Mouse (Mus musculus) E14TG2a.4 (cell line): ENCODE measurements at regions not wholly inside any gene's neighbourhood (a gene's known extent, or its start where the extent isn't known, plus 50 kb on each side); places are given as distances from the start of the nearest gene placed in this dataset.
"Not testable (repeated sequence)": the region's sequence is repeated elsewhere in the genome, so short reads cannot be mapped to it uniquely, and the experiment has no call there.

Experiments
- H3K27me3 ChIP-seq: 2 replicates; pipeline ENCODE4 v1.6.1; 2014; ENCODE audit warnings: low read length, control low read depth; ENCODE audit not compliant: insufficient read depth
- H3K36me3 ChIP-seq: 2 replicates; pipeline ENCODE4 v1.6.1; 2014; ENCODE audit warnings: low read length, control low read depth; ENCODE audit not compliant: insufficient read depth
- H3K4me1 ChIP-seq: replicated peaks from 2 replicates; pipeline ENCODE4 v1.6.1; 2014; ENCODE audit warnings: low read depth, low read length, control low read depth
- H3K4me3 ChIP-seq: replicated peaks from 2 replicates; pipeline ENCODE4 v1.5.1; 2014; ENCODE audit warnings: mild to moderate bottlenecking, low read length
- H3K9me3 ChIP-seq: 2 replicates; pipeline ENCODE4 v1.6.1; 2014; ENCODE audit warnings: low read length, control low read depth
- CTCF ChIP-seq: conservative IDR thresholded peaks from 2 replicates; pipeline ENCODE4 v1.5.1; 2014; ENCODE audit warnings: low read length
- NANOG ChIP-seq: IDR thresholded peaks from 2 replicates; pipeline ENCODE4 v1.6.1; 2014; ENCODE audit warnings: borderline replicate concordance, low read length, mixed read lengths
- POU5F1 ChIP-seq: IDR thresholded peaks from 2 replicates; pipeline ENCODE4 v1.6.1; 2014; ENCODE audit warnings: low read length, borderline replicate concordance

DNA sequence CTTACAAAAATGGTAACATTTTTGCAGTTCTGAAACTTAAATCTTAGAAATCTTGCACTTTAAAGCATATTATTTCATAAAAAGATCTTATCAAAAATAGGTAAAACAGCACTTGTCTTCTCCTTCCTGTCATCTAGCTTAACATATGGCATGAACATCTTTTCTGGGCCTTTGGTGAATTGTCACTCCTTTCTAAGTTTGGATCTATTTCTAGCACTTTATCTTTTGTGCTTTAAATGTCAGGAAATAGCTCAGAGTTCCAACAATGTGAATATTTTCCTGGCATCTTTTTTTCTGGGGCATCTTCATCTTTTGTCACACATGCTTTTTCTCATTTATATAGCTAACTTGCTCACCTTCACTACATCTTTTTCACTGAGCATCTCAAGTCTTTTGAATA lies 527.4 kb upstream of the Gm5150 start:
- H3K4me1 ChIP-seq, result no peaks in the 10 kb centered on the region
- H3K4me3 ChIP-seq, result no peak overlapping the region
- H3K36me3 ChIP-seq, result no peaks in the 10 kb centered on the region
- no peaks in the 10 kb centered on the region for H3K9me3 ChIP-seq
- no peak for TF ChIP-seq POU5F1
- TF ChIP-seq NANOG, result no peak
- no peak for TF ChIP-seq CTCF
- no peaks in the 10 kb centered on the region for H3K27me3 ChIP-seq

DNA sequence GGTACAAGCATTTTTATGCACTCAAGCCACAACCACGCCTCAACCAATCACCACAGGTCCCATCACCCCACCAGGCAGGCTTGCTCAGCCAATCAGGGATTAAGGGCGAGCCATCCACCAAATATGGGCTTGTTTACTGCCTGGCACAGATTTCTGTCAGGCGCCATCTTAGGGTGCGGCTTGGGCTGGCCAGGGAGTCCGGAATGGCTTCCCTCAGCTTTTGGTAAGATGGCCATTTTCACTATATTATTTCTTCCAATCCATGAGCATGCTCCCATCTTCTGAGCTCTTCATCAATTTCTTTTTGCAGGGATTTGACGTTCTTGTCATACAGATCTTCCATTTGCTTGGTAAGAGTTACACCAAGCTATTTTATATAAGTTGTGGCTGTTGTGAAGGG lies 521.3 kb upstream of the Gm5150 start:
- H3K4me1 ChIP-seq, H3K36me3 ChIP-seq, H3K4me3 ChIP-seq, H3K27me3 ChIP-seq, H3K9me3 ChIP-seq: not testable (repeated sequence)

DNA sequence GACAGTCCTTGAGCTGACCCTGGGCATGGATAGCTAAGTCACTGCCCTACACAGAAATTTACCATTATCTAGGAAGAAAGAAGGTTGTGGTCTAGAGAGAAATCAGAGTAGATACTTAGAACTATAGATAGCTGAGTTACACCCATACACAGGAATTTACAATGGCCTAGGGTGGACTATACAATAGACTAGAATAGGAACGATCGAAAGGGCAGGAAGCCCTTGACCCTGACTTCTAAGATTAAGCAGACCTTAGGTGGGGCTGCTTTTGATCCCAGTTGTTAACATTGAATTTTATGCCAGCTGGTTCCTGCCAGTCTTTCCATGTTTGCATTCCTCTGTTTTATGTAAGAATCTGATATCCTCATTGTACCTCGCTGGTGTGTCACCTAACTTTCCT lies 482.2 kb upstream of the Gm5150 start:
- peaks cover 20% of the 10 kb centered on the region for H3K4me1 ChIP-seq
- not testable (repeated sequence) for H3K36me3 ChIP-seq, H3K27me3 ChIP-seq, H3K9me3 ChIP-seq, H3K4me3 ChIP-seq
- TF ChIP-seq NANOG, result peak; percentile 51; the same call in 1 of the 2 replicates

DNA sequence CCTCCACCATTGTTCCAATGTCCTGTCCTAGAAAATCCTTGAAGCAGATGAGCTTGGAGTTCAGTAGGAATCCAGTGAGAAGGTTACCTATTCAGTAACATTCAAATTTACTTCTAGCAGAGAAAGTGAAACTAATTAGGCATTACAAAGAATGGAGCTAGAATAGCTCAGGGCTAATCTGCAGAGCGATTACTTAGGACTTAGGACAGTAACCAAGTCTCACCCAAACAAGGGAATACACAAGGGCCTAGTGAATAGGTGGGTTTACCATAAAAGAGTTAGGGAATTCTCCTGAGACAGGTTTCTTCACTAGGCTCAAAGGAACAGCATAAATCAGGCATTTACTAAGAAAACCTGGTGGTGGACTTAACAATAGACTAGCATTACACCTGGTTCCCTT lies 476.5 kb upstream of the Gm5150 start:
- H3K27me3 ChIP-seq, result no peaks in the 10 kb centered on the region
- no peaks in the 10 kb centered on the region for H3K36me3 ChIP-seq
- H3K9me3 ChIP-seq, result no peaks in the 10 kb centered on the region
- no peak overlapping the region for H3K4me3 ChIP-seq
- TF ChIP-seq CTCF (no peak), POU5F1 (no peak), NANOG (peak; percentile 82)
- peaks cover 21% of the 10 kb centered on the region for H3K4me1 ChIP-seq

DNA sequence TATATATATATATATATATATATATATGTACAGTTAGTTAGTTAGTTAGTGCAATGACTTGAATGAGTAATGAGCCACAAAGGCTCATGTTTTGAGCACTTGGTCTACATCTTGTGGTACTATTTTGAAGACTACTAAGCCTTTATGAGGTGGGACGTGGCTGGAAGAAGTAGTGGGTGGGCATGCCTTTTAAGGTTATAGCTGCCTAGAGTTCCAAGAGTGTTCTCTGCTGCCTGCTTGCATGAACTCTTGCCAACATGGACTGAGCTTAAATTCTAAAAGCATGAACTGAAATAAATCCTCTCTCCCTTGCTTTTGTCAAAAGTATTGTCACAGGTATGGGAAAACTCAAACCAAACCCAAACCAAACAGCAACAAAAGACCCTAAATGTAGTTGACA lies 465.1 kb upstream of the Gm5150 start:
- Histone ChIP-seq H3K36me3 (no peaks in the 10 kb centered on the region), H3K27me3 (no peaks in the 10 kb centered on the region)
- no peak for TF ChIP-seq POU5F1
- no peak for TF ChIP-seq CTCF
- TF ChIP-seq NANOG, result no peak

DNA sequence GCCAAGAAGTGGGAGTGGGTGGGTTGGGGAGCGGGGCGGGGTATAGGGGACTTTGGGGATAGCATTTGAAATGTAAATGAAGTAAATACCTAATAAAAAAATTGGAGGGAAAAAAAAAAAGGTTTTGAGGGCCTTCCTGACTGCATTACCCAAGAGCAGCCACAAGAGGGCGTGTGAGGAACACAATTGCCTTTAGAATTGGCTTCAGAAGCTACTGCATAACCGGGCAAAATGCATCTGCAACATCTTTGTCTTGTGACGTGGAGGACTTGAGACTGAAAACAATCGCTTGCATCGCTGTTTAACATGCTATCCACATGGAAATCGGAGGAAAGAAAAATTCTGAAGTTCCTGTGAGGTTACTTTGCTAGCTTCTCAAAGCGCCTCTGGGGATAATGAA lies 460.2 kb upstream of the Gm5150 start:
- TF ChIP-seq CTCF, result peak; percentile 75
- no peak for TF ChIP-seq NANOG
- H3K9me3 ChIP-seq, result peaks cover 17% of the 10 kb centered on the region
- no peaks in the 10 kb centered on the region for H3K36me3 ChIP-seq
- no peaks in the 10 kb centered on the region for H3K4me1 ChIP-seq
- H3K27me3 ChIP-seq, result no peaks in the 10 kb centered on the region
- no peak overlapping the region for H3K4me3 ChIP-seq

More for the DNA sequence above, 465.1 kb upstream of the Gm5150 start:
- H3K4me1 ChIP-seq, result no peaks in the 10 kb centered on the region
- H3K9me3 ChIP-seq, result peaks cover 10% of the 10 kb centered on the region; the same call in 1 of the 2 replicates
- no peak overlapping the region for H3K4me3 ChIP-seq

DNA sequence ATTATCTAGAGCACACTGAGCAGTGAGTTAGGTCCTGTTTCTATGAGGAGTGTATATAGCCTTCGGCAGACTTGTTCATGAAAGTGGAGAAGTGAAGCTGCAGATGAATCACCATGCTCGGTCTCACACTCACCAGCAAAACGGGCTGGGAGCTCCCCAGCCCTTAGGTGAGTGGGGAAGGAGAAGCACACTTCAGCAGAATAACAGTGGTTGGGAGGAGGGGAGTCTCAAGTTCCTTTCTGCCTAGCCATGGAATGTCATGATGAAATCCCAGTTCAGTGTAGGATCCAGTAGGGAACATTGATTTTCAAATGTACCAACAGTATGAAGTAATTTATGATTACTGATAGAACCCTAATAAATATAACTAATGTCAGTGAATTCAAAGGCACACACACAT lies 459.1 kb upstream of the Gm5150 start:
- Histone ChIP-seq H3K36me3 (no peaks in the 10 kb centered on the region), H3K4me3 (no peak overlapping the region), H3K4me1 (no peaks in the 10 kb centered on the region), H3K27me3 (no peaks in the 10 kb centered on the region), H3K9me3 (peaks cover 17% of the 10 kb centered on the region)
- TF ChIP-seq NANOG, result no peak
- TF ChIP-seq POU5F1, result no peak
- no peak for TF ChIP-seq CTCF

DNA sequence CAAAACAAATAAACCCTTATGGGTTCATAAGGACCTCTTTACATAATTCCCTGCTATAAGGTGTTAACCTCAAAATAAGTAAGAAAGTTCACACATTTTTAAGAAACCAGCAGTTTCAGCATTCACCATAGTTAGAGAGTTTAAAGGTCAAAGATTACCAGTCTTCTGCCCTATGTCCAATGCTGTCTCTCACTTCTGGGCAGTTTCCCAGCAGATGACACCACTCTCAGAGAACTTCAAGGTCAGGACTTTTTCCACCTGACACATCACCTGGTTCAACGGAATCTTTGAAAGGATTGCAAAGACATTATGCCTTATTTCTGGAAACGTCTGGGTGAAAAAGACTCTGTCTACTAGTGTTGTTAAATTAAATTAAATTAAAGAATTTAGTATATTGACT lies 458.1 kb upstream of the Gm5150 start:
- H3K9me3 ChIP-seq, result peaks cover 19% of the 10 kb centered on the region
- H3K4me3 ChIP-seq, result no peak overlapping the region
- no peaks in the 10 kb centered on the region for H3K36me3 ChIP-seq
- H3K4me1 ChIP-seq, result no peaks in the 10 kb centered on the region
- TF ChIP-seq POU5F1, result no peak
- no peak for TF ChIP-seq CTCF
- no peak for TF ChIP-seq NANOG
- H3K27me3 ChIP-seq, result no peaks in the 10 kb centered on the region

DNA sequence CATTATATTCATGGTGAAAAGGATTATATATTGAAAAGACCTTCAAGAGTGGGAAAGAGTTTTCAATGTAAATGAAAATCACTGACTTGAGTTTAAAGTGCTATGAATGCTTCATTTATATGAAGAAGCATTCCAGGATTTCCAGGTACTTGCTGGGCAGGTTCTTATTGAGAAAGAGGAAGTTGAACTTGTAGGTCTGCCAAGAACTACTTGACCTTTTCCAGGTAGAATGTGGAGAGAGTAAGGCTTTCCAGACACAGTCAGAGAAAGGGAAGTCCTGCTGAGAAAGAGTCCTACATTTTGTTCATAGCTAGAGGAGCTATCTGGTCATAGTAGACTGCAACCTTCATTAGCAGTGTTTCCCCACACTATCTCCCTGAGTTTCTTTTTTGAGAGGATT lies 426.8 kb upstream of the Gm5150 start:
- Histone ChIP-seq H3K4me1 (peaks cover 5% of the 10 kb centered on the region), H3K4me3 (no peak overlapping the region), H3K36me3 (peaks cover 4% of the 10 kb centered on the region; the same call in 1 of the 2 replicates), H3K9me3 (peaks cover 42% of the 10 kb centered on the region), H3K27me3 (no peaks in the 10 kb centered on the region)
- no peak for TF ChIP-seq NANOG
- no peak for TF ChIP-seq POU5F1
- TF ChIP-seq CTCF, result no peak
